Mouse (Mus musculus) brown adipose tissue, adult 24 weeks (tissue): ENCODE results near the gene Fen1. TPM values are rescaled to one million over a fixed set of nuclear protein-coding genes. Genes with fewer than 3 reads are reported as not detected.

Experiments used
- H3K27ac ChIP-seq: fragments of 200-500 bp; replicated peaks from 2 replicates; pipeline ENCODE4 v1.5.1; 2012; ENCODE audit warnings: low read depth, mild to moderate bottlenecking, low read length
- H3K4me1 ChIP-seq: fragments of 200-500 bp; 2 replicates; pipeline ENCODE4 v1.6.1; 2012; ENCODE audit warnings: low read length, mixed read lengths; ENCODE audit not compliant: control insufficient read depth, insufficient read depth, insufficient read length
- H3K4me3 ChIP-seq: fragments of 200-500 bp; 2 replicates; pipeline ENCODE4 v1.5.1; 2012; ENCODE audit warnings: low read depth, mild to moderate bottlenecking, low read length, moderate library complexity; ENCODE audit not compliant: insufficient read depth
- polyA plus RNA-seq: library from polyadenylated mRNA; stranded (reverse); fragments of >200 nt; gene quantifications from 2 replicates; pipeline ENCODE4 v1.2.4, GENCODE M21; 2012; ENCODE audit not compliant: missing spikeins, insufficient read depth, insufficient read length

Fen1 gene
- polyA plus RNA-seq, 1 experiment: 2.1 TPM

GRCm38 (mm10) chr19:10224637-10225453 lies 20.9 kb upstream of the Fen1 start:
- H3K27ac ChIP-seq: no peak overlapping the region
- no peaks in the 10 kb centered on the region for H3K4me1 ChIP-seq
- no peak overlapping the region for H3K4me3 ChIP-seq

DNA sequence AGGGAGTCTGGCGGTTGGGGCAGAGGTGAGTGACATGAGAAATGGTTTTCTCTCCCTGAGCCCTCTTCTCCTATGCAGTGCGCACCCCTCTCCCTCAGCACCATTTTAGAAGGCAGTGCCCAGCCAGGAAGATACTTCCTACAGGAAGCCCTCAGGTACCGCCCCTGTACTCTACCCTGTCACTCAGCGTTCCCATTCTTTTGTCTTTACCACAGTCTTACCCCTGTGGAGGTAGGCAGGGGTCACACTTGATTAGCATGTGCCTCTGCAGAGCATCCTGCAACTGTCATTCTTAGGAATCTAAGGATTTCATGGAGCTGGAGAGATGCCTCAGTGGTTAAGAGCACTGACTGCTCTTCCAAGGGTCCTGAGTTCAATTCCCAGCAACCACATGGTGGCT lies 19.6 kb upstream of the Fen1 start:
- H3K4me1 ChIP-seq: no peaks in the 10 kb centered on the region
- H3K4me3 ChIP-seq: no peak overlapping the region
- no peak overlapping the region for H3K27ac ChIP-seq

DNA sequence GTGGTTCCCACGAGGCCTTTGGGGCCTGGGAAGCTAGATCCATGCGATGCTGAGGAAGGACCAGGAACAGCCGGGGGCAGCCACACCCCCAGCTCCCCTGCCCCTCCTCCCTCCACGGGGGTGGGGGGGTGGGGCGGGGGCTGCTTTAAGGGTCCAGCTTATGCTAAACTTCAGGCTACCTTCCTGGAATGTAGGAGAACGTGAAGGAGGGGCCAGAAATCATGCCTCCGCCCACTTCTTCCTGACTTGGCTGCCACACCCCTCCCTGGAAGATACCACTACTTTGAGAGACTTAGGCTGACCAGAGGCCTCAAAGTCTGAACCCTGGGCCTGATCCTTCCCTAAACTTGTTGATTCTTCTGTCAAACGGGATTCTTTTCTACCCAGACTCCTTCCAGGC lies 18.7 kb upstream of the Fen1 start:
- Histone ChIP-seq H3K4me1 (no peaks in the 10 kb centered on the region), H3K27ac (no peak overlapping the region), H3K4me3 (no peak overlapping the region)

DNA sequence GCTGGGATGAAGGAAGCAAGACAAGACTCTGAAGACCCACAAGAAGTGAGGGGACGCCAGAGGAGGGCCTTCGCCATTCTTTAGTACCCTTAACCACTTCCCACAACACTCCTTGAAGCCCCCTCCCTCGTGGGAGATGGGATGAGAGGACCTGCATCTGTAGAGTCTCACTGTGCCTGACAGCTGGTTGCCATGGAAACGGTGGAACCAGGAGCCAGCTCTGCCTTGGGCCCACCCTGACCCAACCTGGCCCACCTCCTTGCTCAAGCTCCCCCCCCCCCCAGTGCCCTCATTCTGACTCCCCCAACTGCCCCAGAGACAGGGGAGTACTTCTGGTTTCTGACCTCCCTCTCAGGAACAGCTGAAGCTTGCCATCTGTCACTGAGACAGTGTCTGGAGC lies 17.6 kb upstream of the Fen1 start:
- no peak overlapping the region for H3K27ac ChIP-seq
- no peaks in the 10 kb centered on the region for H3K4me1 ChIP-seq
- H3K4me3 ChIP-seq: no peak overlapping the region

- H3K4me1 ChIP-seq: no peaks in the 10 kb centered on the region
- no peak overlapping the region for H3K27ac ChIP-seq
- H3K4me3 ChIP-seq: no peak overlapping the region
Measured at GRCm38 (mm10) chr19:10219593-10219992, 15.6 kb upstream of the Fen1 start.

GRCm38 (mm10) chr19:10219108-10219507 lies 15.1 kb upstream of the Fen1 start:
- H3K4me3 ChIP-seq: no peak overlapping the region
- no peaks in the 10 kb centered on the region for H3K4me1 ChIP-seq
- H3K27ac ChIP-seq: no peak overlapping the region

DNA sequence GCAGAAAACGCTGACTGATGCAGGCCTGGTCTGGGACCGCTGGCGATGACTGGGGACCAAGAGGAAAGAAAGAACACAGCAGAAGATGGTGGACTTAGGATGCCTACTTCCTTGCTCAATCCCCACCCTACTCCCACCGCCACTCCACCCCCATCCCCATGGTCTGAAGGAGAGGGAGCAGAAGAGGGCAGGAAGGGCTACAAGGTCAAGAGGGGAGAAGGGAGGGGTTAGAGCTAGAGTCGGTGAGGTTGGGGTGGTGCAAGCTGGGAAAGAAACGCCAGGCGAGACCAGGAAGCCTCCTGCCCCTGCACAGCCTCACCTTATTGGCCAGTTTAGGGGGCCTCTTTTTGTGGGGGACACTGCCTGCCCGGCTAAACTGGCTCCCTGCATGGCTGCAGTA lies 12.1 kb upstream of the Fen1 start:
- H3K27ac ChIP-seq: no peak overlapping the region
- H3K4me3 ChIP-seq: no peak overlapping the region
- H3K4me1 ChIP-seq: no peaks in the 10 kb centered on the region

DNA sequence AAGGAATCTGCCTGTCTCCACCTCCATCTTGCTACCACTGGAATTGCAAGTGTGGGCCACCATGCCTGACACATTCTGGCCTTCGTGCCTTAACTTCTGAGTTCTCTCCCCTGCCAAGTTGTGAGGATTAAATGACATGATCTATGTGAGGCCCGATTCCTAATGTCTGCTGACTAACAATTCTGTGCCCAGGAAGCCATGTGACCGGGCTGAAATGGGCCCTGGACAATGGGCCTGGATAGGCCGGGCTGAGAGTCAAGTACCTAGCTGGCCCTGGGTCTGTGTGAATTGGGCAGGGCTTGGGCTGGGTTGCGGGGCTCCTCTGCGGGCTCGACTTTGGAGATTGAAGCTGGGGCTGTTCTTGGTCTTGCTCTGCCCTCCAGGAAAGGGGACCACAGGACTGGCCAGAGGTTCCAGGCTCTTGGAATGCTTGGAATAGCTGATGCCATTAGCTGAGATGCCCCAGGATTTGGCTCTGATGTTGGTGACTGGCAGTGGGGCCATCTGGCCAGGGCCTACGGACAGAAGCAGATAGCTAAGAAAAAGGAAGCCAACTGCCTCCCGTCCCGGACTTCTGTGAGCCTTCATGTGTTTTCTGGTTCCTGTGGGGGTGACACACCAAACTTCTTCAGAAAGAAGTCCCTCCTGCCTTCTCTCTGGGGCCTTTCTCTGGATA lies 10.0 kb upstream of the Fen1 start:
- no peak overlapping the region for H3K27ac ChIP-seq
- no peak overlapping the region for H3K4me3 ChIP-seq
- no peaks in the 10 kb centered on the region for H3K4me1 ChIP-seq

DNA sequence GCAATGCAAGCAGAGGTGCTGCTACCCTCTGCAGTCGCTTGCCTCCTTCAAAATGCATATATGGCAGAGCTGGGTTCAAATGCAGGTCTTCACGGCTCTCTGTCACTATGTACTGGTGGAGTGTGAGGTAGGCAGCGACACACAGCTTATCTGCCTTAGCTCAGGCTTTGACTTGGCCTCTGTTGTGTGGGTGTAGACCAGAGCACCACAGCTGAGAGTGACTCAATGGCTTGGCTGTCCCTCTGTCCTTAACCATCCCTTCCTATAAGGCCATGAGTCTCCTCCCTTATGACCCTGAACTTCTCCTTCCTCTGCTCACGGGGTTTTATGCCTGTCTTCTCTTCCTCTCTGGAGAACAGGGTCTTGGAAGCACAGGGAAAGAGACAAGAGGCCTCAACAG lies 6.9 kb upstream of the Fen1 start:
- 0 out of 2 replicates have a peak, but pooled peaks cover 2% of the 10 kb centered on the region for H3K4me1 ChIP-seq

GRCm38 (mm10) chr19:10208851-10209250 lies 4.9 kb upstream of the Fen1 start:
- Histone ChIP-seq H3K27ac (no peak overlapping the region), H3K4me1 (peaks cover 2% of the 10 kb centered on the region; the same call in 1 of the 2 replicates), H3K4me3 (no peak overlapping the region)

More for the DNA sequence above, 6.9 kb upstream of the Fen1 start:
- Histone ChIP-seq H3K4me3 (no peak overlapping the region), H3K27ac (no peak overlapping the region)

DNA sequence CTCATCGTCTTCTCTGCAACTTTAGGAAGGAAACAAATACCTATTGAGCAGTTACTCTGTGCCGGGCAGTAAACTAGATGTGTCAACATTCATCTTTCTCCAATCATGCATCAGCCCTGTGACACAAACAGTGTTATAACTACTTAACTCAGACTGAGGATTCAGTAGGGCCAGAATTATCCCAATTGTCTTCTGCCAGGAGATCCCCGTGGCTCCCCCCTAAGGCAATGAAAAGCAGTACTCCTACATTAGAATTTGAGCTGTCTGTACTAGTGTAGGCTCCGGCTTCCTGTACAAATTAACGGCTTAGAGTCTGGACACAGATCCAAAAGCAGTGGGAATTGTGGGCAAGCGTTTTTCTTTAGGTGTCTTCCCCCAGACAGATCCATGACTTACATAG lies 1.1 kb upstream of the Fen1 start:
- Histone ChIP-seq H3K4me1 (peaks cover 4% of the 10 kb centered on the region; the same call in 1 of the 2 replicates), H3K4me3 (no peak overlapping the region), H3K27ac (no peak overlapping the region)

DNA sequence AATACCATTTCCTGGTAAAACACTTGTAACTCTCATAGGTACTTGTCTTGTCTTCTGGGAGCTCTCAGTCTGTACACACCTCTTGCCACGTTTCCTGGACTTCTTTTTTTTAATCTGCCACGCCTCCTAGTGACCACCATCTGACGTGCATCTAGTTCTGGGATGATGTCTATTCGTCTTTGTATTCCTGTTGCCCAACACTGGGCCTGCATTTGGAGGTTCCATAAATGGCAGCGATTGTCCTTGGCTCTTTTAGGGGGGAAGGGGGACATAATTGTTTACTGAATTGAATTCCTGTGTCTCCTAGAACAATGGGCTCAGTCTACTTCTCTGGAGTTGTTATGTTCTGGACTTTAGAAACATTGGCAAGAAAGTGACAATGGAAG lies 640 bp upstream of the Fen1 start:
- Histone ChIP-seq H3K4me1 (peaks cover 4% of the 10 kb centered on the region; the same call in 1 of the 2 replicates), H3K4me3 (peak overlapping the region; percentile 93), H3K27ac (no peak overlapping the region)

DNA sequence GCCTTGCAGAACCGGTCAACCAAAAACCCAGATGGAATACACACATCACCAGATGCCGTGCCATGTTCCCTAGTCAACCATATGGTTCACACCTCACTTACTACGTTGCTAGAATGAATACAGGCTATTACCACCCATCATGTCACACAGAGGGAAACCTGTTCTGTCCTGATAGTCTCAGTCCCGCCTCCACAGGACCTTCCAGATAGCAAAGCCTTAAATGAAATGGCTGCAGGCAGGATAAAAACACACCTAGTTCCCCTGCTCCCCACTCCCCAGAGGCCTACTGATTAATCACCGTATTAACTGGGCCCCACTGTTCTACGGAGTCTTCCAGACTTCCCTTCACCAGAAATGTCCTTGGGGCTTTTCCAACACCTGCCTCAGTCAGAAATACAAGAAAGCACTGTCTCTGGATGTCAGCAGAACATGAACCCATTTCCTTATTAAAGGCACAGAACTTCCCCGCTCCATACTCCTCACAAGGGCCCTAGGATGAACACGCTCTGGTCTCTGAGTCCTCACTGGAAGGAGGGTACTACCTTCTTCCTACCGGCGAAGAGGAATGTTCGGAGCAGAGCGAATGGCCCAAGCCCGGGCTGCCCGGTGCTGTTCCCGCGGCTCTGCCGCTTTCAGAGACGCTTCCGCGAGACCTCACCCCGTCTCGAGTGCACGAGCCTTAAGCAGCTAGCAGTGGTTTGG lies 672 bp downstream of the Fen1 start:
- Histone ChIP-seq H3K4me3 (peak overlapping the region; percentile 93), H3K27ac (no peak overlapping the region), H3K4me1 (peaks cover 2% of the 10 kb centered on the region; the same call in 1 of the 2 replicates)

- Histone ChIP-seq H3K4me3 (no peak overlapping the region), H3K4me1 (peaks cover 2% of the 10 kb centered on the region; the same call in 1 of the 2 replicates), H3K27ac (no peak overlapping the region)
Measured at GRCm38 (mm10) chr19:10198723-10199122, 5.2 kb downstream of the Fen1 start.

DNA sequence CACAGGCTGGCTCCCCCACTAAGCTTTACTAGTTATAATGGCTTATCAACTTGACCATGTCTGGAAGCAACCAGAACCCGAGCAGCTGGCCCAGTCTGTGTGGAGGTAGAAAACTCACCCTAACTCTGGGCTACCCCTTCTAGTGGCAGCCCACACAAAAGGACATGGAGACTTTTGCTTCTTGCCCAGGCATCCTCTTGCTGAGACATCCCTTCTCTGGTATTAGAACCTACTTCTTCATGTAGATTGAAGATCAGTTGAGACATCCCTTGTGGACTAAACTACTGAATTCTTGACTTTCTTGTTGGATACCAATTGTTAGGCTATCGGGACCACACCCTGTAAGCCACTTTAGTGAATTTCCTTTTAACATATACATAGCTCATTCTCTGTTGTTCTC lies 5.7 kb downstream of the Fen1 start:
- Histone ChIP-seq H3K4me1 (peaks cover 2% of the 10 kb centered on the region; the same call in 1 of the 2 replicates), H3K27ac (no peak overlapping the region), H3K4me3 (no peak overlapping the region)
